Mouse (Mus musculus) myocyte (in vitro differentiated cells): Measurements from ENCODE around the gene Tspo2. TPM values are rescaled to one million over a fixed set of nuclear protein-coding genes. Genes with fewer than 3 reads are reported as not detected.

Experiments
- H3K27me3 ChIP-seq: one replicate; pipeline ENCODE4 v1.6.1; 2011; ENCODE audit not compliant: control insufficient read depth, insufficient read depth, insufficient read length
- H3K36me3 ChIP-seq: one replicate; pipeline ENCODE4 v1.6.1; 2011; ENCODE audit not compliant: control insufficient read depth, insufficient read depth
- H3K4me2 ChIP-seq: one replicate; pipeline ENCODE4 v1.6.1; 2011; ENCODE audit warnings: low read depth, control low read depth
- H3K4me3 ChIP-seq: one replicate; pipeline ENCODE4 v1.5.1; 2011; ENCODE audit warnings: mild to moderate bottlenecking, control low read depth, moderate library complexity
- H3K79me2 ChIP-seq: one replicate; pipeline ENCODE4 v1.6.1; 2011; ENCODE audit not compliant: control insufficient read depth, insufficient read depth
- H3ac ChIP-seq: one replicate; pipeline ENCODE4 v1.6.1; 2011; ENCODE audit not compliant: control insufficient read depth, insufficient read length
- CEBPB ChIP-seq: IDR thresholded peaks from 2 replicates; pipeline ENCODE4 v1.6.1; 2011; ENCODE audit warnings: mild to moderate bottlenecking, moderate library complexity; ENCODE audit not compliant: poor library complexity, insufficient read depth, severe bottlenecking
- E2F4 ChIP-seq: IDR thresholded peaks from one replicate; pipeline ENCODE4 v1.6.1; 2011; ENCODE audit warnings: mild to moderate bottlenecking, control low read depth, moderate library complexity; ENCODE audit not compliant: insufficient read depth
- MAX ChIP-seq: IDR thresholded peaks from one replicate; pipeline ENCODE4 v1.6.1; 2011; ENCODE audit warnings: low read depth, mild to moderate bottlenecking, control low read depth
- MYOD1 ChIP-seq, 3 experiments: IDR thresholded peaks; one replicate each; pipeline ENCODE4 v1.6.1; 2011; ENCODE audit warnings: control low read depth in 2 of 3, low read depth in 2 of 3, mild to moderate bottlenecking in 2 of 3, moderate library complexity in 1 of 3; ENCODE audit not compliant: insufficient read length in 2 of 3, control insufficient read depth in 1 of 3
- MYOG ChIP-seq, 3 experiments: IDR thresholded peaks; one replicate each; pipeline ENCODE4 v1.6.1; 2011; ENCODE audit warnings: control low read depth in 2 of 3, low read depth in 2 of 3, mild to moderate bottlenecking in 2 of 3; ENCODE audit not compliant: insufficient read length in 2 of 3, control insufficient read depth in 1 of 3, insufficient read depth in 1 of 3
- POLR2A ChIP-seq: IDR thresholded peaks from one replicate; pipeline ENCODE4 v1.6.1; 2011; ENCODE audit warnings: low read depth, mild to moderate bottlenecking, control low read depth, moderate library complexity; ENCODE audit not compliant: insufficient read length
- POLR2AphosphoS2 ChIP-seq: IDR thresholded peaks from one replicate; pipeline ENCODE4 v1.6.1; 2011; ENCODE audit warnings: low read depth, control low read depth; ENCODE audit not compliant: insufficient read length
- REST ChIP-seq: IDR thresholded peaks from one replicate; pipeline ENCODE4 v1.6.1; 2011; ENCODE audit warnings: mild to moderate bottlenecking, control low read depth, moderate library complexity; ENCODE audit not compliant: insufficient read depth, insufficient read length
- SRF ChIP-seq: IDR thresholded peaks from one replicate; pipeline ENCODE4 v1.6.1; 2011; ENCODE audit warnings: low read depth; ENCODE audit not compliant: control insufficient read depth, insufficient read length
- TCF12 ChIP-seq: IDR thresholded peaks from one replicate; pipeline ENCODE4 v1.6.1; 2011; ENCODE audit warnings: mild to moderate bottlenecking, control low read depth; ENCODE audit not compliant: poor library complexity, insufficient read depth, severe bottlenecking
- TCF3 ChIP-seq: IDR thresholded peaks from one replicate; pipeline ENCODE4 v1.6.1; 2011; ENCODE audit warnings: low read depth, control low read depth; ENCODE audit not compliant: insufficient read length
- USF1 ChIP-seq: IDR thresholded peaks from one replicate; pipeline ENCODE4 v1.6.1; 2011; ENCODE audit warnings: low read depth, mild to moderate bottlenecking, control low read depth, moderate library complexity
- polyA plus RNA-seq: library from polyadenylated mRNA; unstranded; fragments of >200 nt; fragmentation: generic; extraction: Trizol; gene quantifications from one replicate; pipeline ENCODE4 v1.2.1, GENCODE M21; 2012; ENCODE audit warnings: missing spikeins

The Tspo2 gene
- polyA plus RNA-seq, 1 experiment = not detected

DNA sequence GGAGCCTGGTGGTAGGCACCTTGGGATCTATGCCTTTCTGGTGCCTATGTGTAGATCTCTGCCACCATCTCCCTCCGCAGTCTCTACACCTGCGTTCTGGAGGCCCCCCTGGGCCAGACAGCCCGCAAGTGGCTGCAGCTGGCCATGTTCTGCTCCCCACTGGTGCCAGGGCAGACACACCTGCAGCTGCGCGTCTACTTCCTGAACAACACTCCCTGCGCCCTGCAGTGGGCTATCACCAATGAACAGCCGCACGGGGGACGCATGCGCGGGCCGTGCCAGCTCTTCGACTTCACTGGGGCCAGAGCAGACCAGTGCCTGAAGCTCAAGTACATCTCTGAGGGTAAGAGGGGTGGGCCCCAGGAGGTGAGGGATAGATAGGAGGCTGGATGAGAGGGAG, 10.8 kb upstream of the Tspo2 start:
- no peak for TF ChIP-seq MAX
- no peak for TF ChIP-seq POLR2A
- no peak for TF ChIP-seq CEBPB
- no peak for TF ChIP-seq TCF3
- no peak for TF ChIP-seq MYOG (IDR thresholded peaks at IDR 0.05; ENCODE audit: control insufficient read depth in 1 of 3, insufficient read depth in 1 of 3, insufficient read length in 2 of 3, low read depth in 2 of 3)
- no peak for TF ChIP-seq REST
- TF ChIP-seq SRF = no peak
- TF ChIP-seq POLR2AphosphoS2 = no peak
- no peak for TF ChIP-seq TCF12
- no peak for TF ChIP-seq E2F4
- TF ChIP-seq USF1 = no peak
- H3K4me3 ChIP-seq = no peak overlapping the region

DNA sequence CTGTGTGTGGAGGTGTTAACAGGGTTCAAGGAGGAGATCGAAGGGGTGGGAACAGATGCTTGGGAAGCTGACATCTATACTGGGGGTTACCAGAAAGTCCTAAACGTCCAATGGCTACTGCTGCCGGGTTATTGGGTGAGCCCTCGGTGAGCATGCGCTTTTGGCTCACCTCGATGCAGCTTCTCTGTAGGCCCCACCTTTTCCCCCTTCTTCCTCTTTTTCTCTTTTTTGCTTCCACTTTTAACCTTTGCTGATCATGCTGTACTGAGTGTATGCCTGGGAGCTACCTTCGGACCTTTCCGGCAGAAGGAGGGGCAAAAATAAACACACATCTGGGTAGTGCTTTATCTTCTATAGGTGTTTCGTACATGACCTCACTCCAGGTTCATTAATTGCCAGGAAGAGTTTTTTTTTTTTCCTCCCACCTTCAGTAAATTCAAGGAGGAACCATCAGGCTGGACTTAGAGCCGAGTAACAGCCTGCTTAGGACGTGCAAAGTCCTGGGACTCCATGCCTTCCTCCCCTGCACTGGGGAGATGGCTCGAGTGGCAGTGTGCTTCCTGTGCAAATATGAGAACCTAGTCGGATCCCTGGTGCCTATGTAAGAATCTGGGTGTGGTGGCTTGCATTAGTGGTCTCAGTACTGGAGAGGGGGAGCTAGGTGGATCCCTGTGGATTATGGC, 6.8 kb upstream of the Tspo2 start:
- H3ac ChIP-seq = no peak overlapping the region
- H3K27me3 ChIP-seq = no peaks in the 10 kb centered on the region
- TF ChIP-seq TCF12 (no peak), CEBPB (no peak), POLR2AphosphoS2 (no peak), MYOD1 (IDR thresholded peaks at IDR 0.05; ENCODE audit: control insufficient read depth in 1 of 3, insufficient read length in 2 of 3, low read depth in 2 of 3) (no peak), MAX (no peak), E2F4 (no peak), USF1 (no peak), REST (no peak), SRF (no peak), POLR2A (no peak), TCF3 (no peak), MYOG (IDR thresholded peaks at IDR 0.05; ENCODE audit: control insufficient read depth in 1 of 3, insufficient read depth in 1 of 3, insufficient read length in 2 of 3, low read depth in 2 of 3) (no peak)
- H3K4me3 ChIP-seq = no peak overlapping the region
- H3K4me2 ChIP-seq = no peak overlapping the region
- no peaks in the 10 kb centered on the region for H3K36me3 ChIP-seq
- no peaks in the 10 kb centered on the region for H3K79me2 ChIP-seq

More for the DNA sequence above, 10.8 kb upstream of the Tspo2 start:
- Histone ChIP-seq H3ac (no peak overlapping the region), H3K4me2 (no peak overlapping the region), H3K36me3 (no peaks in the 10 kb centered on the region), H3K27me3 (peaks cover 8% of the 10 kb centered on the region), H3K79me2 (no peaks in the 10 kb centered on the region)

DNA sequence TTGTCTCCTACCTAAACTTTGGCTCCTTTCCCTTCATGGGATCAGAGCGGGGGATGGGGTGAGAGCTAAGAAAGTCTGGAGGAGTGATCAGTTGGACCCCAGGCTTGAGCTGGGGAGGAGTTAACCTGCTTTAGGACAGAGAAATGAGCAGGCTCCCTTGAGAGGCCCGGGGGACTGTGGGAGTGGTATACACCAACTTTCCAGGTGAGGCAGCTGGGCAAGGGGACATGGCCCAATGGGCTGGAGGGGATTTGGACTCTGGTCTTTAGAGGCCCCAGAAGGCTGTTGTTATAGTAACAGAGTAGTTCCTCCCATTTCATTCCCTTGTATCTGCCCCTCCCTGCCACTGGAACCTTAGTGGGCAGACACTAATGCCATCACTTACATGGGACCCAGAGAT, 4.6 kb upstream of the Tspo2 start:
- H3ac ChIP-seq = no peak overlapping the region
- no peak overlapping the region for H3K4me3 ChIP-seq
- H3K4me2 ChIP-seq = no peak overlapping the region
- no peak for TF ChIP-seq MYOG (IDR thresholded peaks at IDR 0.05; ENCODE audit: control insufficient read depth in 1 of 3, insufficient read depth in 1 of 3, insufficient read length in 2 of 3, low read depth in 2 of 3)
- TF ChIP-seq USF1 = no peak
- no peak for TF ChIP-seq MAX
- TF ChIP-seq TCF3 = no peak
- TF ChIP-seq TCF12 = no peak
- no peak for TF ChIP-seq CEBPB
- H3K27me3 ChIP-seq = no peaks in the 10 kb centered on the region
- H3K79me2 ChIP-seq = no peaks in the 10 kb centered on the region
- no peaks in the 10 kb centered on the region for H3K36me3 ChIP-seq

DNA sequence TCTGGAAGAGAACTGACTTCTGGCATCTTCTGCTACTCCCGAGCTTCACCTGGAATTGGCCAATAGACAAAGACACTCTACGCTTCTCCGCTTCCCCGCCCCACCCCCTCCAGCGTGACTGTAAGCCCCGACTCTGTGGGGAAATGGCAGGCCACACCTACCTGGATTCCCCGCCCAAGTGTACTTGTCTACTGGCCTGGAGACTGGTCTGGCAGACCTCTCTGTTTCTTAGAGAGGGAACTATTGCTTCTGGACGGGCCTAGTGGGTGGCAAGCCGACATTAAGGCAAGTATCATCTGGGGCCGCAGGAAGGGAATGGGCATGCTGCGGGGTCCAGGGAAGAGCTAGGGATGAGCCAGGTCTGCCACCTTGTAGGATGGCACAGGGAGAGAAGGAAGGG, 3.4 kb upstream of the Tspo2 start, which contains the start of gene Unc5cl:
Unc5cl (plus strand) TSS at position 214 of the 400 bp plus-strand sequence.
- H3K27me3 ChIP-seq = no peaks in the 10 kb centered on the region
- no peak within 1 kb of the TSS for H3ac ChIP-seq
- no peak within 1 kb of the TSS for H3K4me3 ChIP-seq
- H3K4me2 ChIP-seq = no peak within 1 kb of the TSS
- TF ChIP-seq POLR2AphosphoS2 (no peak), TCF12 (no peak), TCF3 (no peak), USF1 (no peak), E2F4 (no peak), MYOG (IDR thresholded peaks at IDR 0.05; ENCODE audit: control insufficient read depth in 1 of 3, insufficient read depth in 1 of 3, insufficient read length in 2 of 3, low read depth in 2 of 3) (no peak), MAX (no peak), POLR2A (no peak), REST (no peak), CEBPB (no peak), SRF (no peak), MYOD1 (IDR thresholded peaks at IDR 0.05; ENCODE audit: control insufficient read depth in 1 of 3, insufficient read length in 2 of 3, low read depth in 2 of 3) (no peak)
- no peaks in the 10 kb centered on the region for H3K36me3 ChIP-seq
- no peaks in the 10 kb centered on the region for H3K79me2 ChIP-seq
